Comparison of ENCODE assay signal across 7 mouse cellular contexts in the genomic region with DNA sequence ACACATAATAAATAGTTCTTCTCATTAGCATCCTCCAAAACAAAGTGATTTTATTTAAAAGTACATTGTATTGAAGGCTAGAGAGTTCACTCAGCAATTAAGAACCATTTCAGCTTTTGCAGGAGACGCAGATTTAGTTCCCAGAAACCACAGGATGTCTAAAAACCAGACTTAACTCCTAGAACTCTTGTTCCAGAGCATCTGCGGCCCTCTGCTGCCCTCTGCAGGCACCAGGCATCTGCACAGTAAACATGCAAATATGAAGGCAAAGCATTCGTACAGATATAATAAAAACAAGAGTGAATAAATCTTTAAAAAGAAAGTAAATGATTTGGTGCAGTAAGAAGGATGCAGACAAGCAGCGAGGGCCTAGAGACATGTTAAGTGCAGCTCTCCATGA. TPM values are rescaled to one million over a fixed set of nuclear protein-coding genes. Genes with fewer than 3 reads are reported as not detected.
DNase-seq lines count a peak whose midpoint lies in the region; ATAC-seq and TF ChIP-seq lines count a peak whose summit lies in the region.

No protein-coding gene starts in this region.

- peak; percentile 43 for DNase-seq in liver, adult 2 months (ENCODE audit: extremely low read depth, low read depth, low spot score)
- DNase-seq in liver, embryonic 11.5 days (ENCODE audit: low spot score): no peak
- DNase-seq in WW6 (ENCODE audit: low read depth, low spot score): peak; percentile 14
- DNase-seq in kidney, postnatal 25 days: peak; percentile 55 to 76
- peak; percentile 77 for DNase-seq in lung, embryonic 14.5 days
- DNase-seq in testis, postnatal 10 days (ENCODE audit: low spot score): peak; percentile 83

- no peaks in the 10 kb centered on the region for H3K9me3 ChIP-seq in liver, embryonic 11.5 days (ENCODE audit: control insufficient read depth, low read length)
- H3K9me3 ChIP-seq in lung, embryonic 14.5 days (ENCODE audit: low read depth, low read length): no peaks in the 10 kb centered on the region

- no peak for ATAC-seq in liver, embryonic 11.5 days (replicated peaks; ENCODE audit: low FRiP score)
- no peak for ATAC-seq in lung, embryonic 14.5 days (ENCODE audit: insufficient read depth)

- no peaks in the 10 kb centered on the region for H3K27me3 ChIP-seq in liver, adult 2 months (ENCODE audit: control insufficient read depth, insufficient read depth, low read length)
- no peaks in the 10 kb centered on the region for H3K27me3 ChIP-seq in liver, embryonic 11.5 days (replicated peaks; ENCODE audit: control insufficient read depth, insufficient read depth, low read length)
- H3K27me3 ChIP-seq in lung, embryonic 14.5 days (ENCODE audit: insufficient read depth, low read length): no peaks in the 10 kb centered on the region

- H3K79me2 ChIP-seq in liver, adult 2 months (ENCODE audit: control insufficient read depth, insufficient read depth, low read length): no peaks in the 10 kb centered on the region

- H3K4me2 ChIP-seq in liver, embryonic 11.5 days: no peak overlapping the region
- H3K4me2 ChIP-seq in lung, embryonic 14.5 days: no peak overlapping the region

- no peak for TF ChIP-seq POLR2A in liver, adult 2 months (IDR thresholded peaks at IDR 0.05; ENCODE audit: extremely low read depth, insufficient read depth, low read length)
- TF ChIP-seq POLR2A in cortical plate, adult 2 months (IDR thresholded peaks at IDR 0.05; ENCODE audit: extremely low read depth, insufficient read depth, low read length): no peak

- peak; percentile 86 for TF ChIP-seq CTCF in liver, adult 2 months (IDR thresholded peaks at IDR 0.05; ENCODE audit: low read depth, low read length)
- peak; percentile 70 for TF ChIP-seq CTCF in cortical plate, adult 2 months (IDR thresholded peaks at IDR 0.05; ENCODE audit: extremely low read depth, insufficient read depth, low read length)
- TF ChIP-seq CTCF in lung, embryonic 14.5 days (IDR thresholded peaks at IDR 0.05; ENCODE audit: low read depth): peak; percentile 69

- WGBS in liver, adult 2 months: 53% methylated on average over 4 of the region's 4 CpGs
- 57% methylated on average over 4 of the region's 4 CpGs for WGBS in liver, embryonic 11.5 days
- WGBS in lung, embryonic 14.5 days: 55% methylated on average over 4 of the region's 4 CpGs

- no peak overlapping the region for H3K9ac ChIP-seq in liver, adult 2 months (ENCODE audit: low read depth, low read length)
- H3K9ac ChIP-seq in liver, embryonic 11.5 days (ENCODE audit: low read depth, low read length): no peak overlapping the region
- no peak overlapping the region for H3K9ac ChIP-seq in lung, embryonic 14.5 days

- no peak overlapping the region for H3K27ac ChIP-seq in liver, adult 2 months (replicated peaks; ENCODE audit: insufficient read depth, low read depth, low read length)
- H3K27ac ChIP-seq in liver, embryonic 11.5 days (ENCODE audit: low read depth, low read length): no peak overlapping the region
- H3K27ac ChIP-seq in cortical plate, adult 2 months (ENCODE audit: insufficient read depth, low read length): no peak overlapping the region
- no peak overlapping the region for H3K27ac ChIP-seq in lung, embryonic 14.5 days (ENCODE audit: low read depth)

- no peak overlapping the region for H3K4me3 ChIP-seq in liver, adult 2 months (ENCODE audit: insufficient read depth, low read depth, low read length)
- no peak overlapping the region for H3K4me3 ChIP-seq in liver, embryonic 11.5 days (ENCODE audit: low read depth, low read length)
- H3K4me3 ChIP-seq in cortical plate, adult 2 months (ENCODE audit: insufficient read depth, low read length): no peak overlapping the region
- no peak overlapping the region for H3K4me3 ChIP-seq in lung, embryonic 14.5 days (ENCODE audit: low read depth, low read length)

- H3K36me3 ChIP-seq in liver, adult 2 months (ENCODE audit: control insufficient read depth, insufficient read depth, low read length): no peaks in the 10 kb centered on the region
- H3K36me3 ChIP-seq in liver, embryonic 11.5 days (ENCODE audit: control insufficient read depth, insufficient read depth, low read length): no peaks in the 10 kb centered on the region
- no peaks in the 10 kb centered on the region for H3K36me3 ChIP-seq in lung, embryonic 14.5 days (ENCODE audit: insufficient read depth)

- H3K4me1 ChIP-seq in liver, adult 2 months (ENCODE audit: control insufficient read depth, insufficient read depth, low read length): no peaks in the 10 kb centered on the region
- H3K4me1 ChIP-seq in liver, embryonic 11.5 days (replicated peaks; ENCODE audit: control insufficient read depth, insufficient read depth, low read length): no peaks in the 10 kb centered on the region
- no peaks in the 10 kb centered on the region for H3K4me1 ChIP-seq in cortical plate, adult 2 months (ENCODE audit: control insufficient read depth, insufficient read depth, low read length)
- no peaks in the 10 kb centered on the region for H3K4me1 ChIP-seq in lung, embryonic 14.5 days (ENCODE audit: insufficient read depth)

RNA-seq across cellular contexts. Expression of gene Tmprss11b, which starts 8.5 kb away (rescaled TPM):
- not detected in 2 replicates for total RNA-seq in liver, adult 2 months (2014; rRNA removed)
- not detected in 2 replicates for polyA plus RNA-seq in liver, adult 2 months (2012; rRNA removed)
- not detected in 2 replicates for polyA plus RNA-seq in liver, embryonic 11.5 days (2014; fragmentation: Nextera tagmentation; extraction: Ambion mirVana)
- polyA plus RNA-seq in cortical plate, adult 2 months (2012; rRNA removed): not detected in 2 replicates
- polyA plus RNA-seq in lung, embryonic 14.5 days (2014; fragmentation: Nextera tagmentation; extraction: Ambion mirVana): not detected in 2 replicates

RNA-seq across cellular contexts. Expression of gene Tmprss11f, which starts 52.4 kb away (rescaled TPM):
- total RNA-seq in liver, adult 2 months (2014; rRNA removed): not detected in 2 replicates
- polyA plus RNA-seq in liver, adult 2 months (2012; rRNA removed): not detected in 2 replicates
- polyA plus RNA-seq in liver, embryonic 11.5 days (2014; fragmentation: Nextera tagmentation; extraction: Ambion mirVana): not detected in 2 replicates
- polyA plus RNA-seq in cortical plate, adult 2 months (2012; rRNA removed): not detected in 2 replicates
- polyA plus RNA-seq in lung, embryonic 14.5 days (2014; fragmentation: Nextera tagmentation; extraction: Ambion mirVana): not detected in 2 replicates
